19 mouse cellular contexts compared by ENCODE assay signal in the genomic region with DNA sequence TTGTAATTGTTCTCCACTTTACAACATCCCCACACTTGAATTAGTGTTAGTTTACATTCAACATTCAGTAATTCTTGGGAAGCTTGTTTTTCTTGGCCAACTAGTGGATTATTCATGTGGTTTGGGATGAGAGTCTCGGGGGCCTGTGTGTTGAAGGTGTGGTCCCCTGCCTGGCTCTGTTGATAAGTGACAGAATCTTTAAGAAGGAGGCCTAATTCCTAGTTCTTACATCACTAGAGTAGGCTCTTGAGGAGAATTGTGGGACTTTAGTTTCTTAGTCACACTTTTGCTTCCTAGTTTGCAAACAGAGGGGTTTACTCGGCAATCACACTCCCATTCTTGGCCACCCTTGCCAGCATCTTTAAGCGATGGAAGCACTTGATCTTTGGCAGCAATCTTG. TPM values are rescaled to one million over a fixed set of nuclear protein-coding genes. Genes with fewer than 3 reads are reported as not detected.
"Had no signal": no experiment of that assay in that cellular context is flagged by ENCODE, and none has a peak within 500 bp of the region (broad histone marks: within the 10 kb centered on the region; RNA-seq: fewer than 3 reads in every experiment).

No protein-coding gene starts in this region.

- DNase-seq: lung, embryonic 14.5 days; retina, postnatal 1 day; right cerebral cortex, adult 18-20 months; right cerebral cortex, postnatal 25 days; right cerebral cortex, postnatal 4 days; spleen, adult 18-20 months; thymus, adult 18-20 months; thymus, postnatal 14 days; thymus, postnatal 36 days had no signal

- H3K36me3 ChIP-seq: liver, embryonic 12.5 days; neural tube, embryonic 15.5 days had no signal

- H3K4me3 ChIP-seq: liver, embryonic 12.5 days; midbrain, embryonic 10.5 days; midbrain, embryonic 13.5 days; myocyte; neural tube, embryonic 13.5 days; neural tube, embryonic 15.5 days had no signal

- H3K4me2 ChIP-seq: liver, embryonic 12.5 days; lung, embryonic 14.5 days; midbrain, embryonic 13.5 days; neural tube, embryonic 13.5 days; neural tube, embryonic 15.5 days had no signal

- H3K9me3 ChIP-seq: liver, embryonic 12.5 days; midbrain, embryonic 10.5 days; midbrain, embryonic 13.5 days; neural tube, embryonic 13.5 days; neural tube, embryonic 15.5 days had no signal

- H3K9ac ChIP-seq: liver, embryonic 12.5 days; liver, embryonic 14.5 days; lung, embryonic 14.5 days; midbrain, embryonic 13.5 days; neural tube, embryonic 13.5 days; neural tube, embryonic 15.5 days had no signal

- ATAC-seq: liver, embryonic 12.5 days; midbrain, embryonic 13.5 days; midbrain, embryonic 16.5 days had no signal

- H3K27ac ChIP-seq: liver, embryonic 12.5 days; liver, embryonic 14.5 days; midbrain, embryonic 10.5 days; midbrain, embryonic 13.5 days; neural tube, embryonic 13.5 days; neural tube, embryonic 15.5 days had no signal

- H3K4me1 ChIP-seq: liver, embryonic 12.5 days; neural tube, embryonic 13.5 days had no signal

- H3K27me3 ChIP-seq: liver, embryonic 12.5 days; neural tube, embryonic 13.5 days; neural tube, embryonic 15.5 days had no signal

RNA-seq across cellular contexts. Expression of gene Zim1, which starts 3.0 kb away (rescaled TPM):
- total RNA-seq: megakaryocyte, adult 5-6 weeks; megakaryocyte-erythroid progenitor cell, adult 5-6 weeks had no signal

RNA-seq across cellular contexts. Expression of gene Peg3, which starts 31.0 kb away (rescaled TPM):
- total RNA-seq: megakaryocyte-erythroid progenitor cell, adult 5-6 weeks had no signal

RNA-seq across cellular contexts. Expression of gene Usp29, which starts 31.1 kb away (rescaled TPM):
- total RNA-seq: megakaryocyte, adult 5-6 weeks; megakaryocyte-erythroid progenitor cell, adult 5-6 weeks had no signal
